Mouse (Mus musculus): ENCODE measurements around the gene Adamts8.

Adamts8 gene

DNA sequence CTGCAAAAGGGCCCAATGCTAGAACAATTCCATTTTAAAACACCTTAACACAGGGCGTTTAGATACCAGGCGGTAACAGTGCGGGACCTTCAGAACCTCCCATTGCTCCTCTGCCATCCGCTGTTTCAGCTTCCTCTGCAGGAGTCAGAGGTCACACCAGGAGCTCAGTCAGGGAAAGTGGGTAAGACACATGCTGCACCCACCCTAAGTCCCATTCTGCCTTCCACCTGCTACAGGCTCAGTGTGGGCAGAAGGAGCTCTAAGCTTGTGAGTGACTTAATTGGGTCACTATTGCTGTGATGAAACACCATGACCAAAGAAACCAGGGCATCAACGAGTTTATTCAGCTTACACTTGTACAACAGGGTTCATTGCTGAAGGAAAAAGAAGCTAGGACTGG, 50.7 kb downstream of the Adamts8 start:
- no peak for DNase-seq

DNA sequence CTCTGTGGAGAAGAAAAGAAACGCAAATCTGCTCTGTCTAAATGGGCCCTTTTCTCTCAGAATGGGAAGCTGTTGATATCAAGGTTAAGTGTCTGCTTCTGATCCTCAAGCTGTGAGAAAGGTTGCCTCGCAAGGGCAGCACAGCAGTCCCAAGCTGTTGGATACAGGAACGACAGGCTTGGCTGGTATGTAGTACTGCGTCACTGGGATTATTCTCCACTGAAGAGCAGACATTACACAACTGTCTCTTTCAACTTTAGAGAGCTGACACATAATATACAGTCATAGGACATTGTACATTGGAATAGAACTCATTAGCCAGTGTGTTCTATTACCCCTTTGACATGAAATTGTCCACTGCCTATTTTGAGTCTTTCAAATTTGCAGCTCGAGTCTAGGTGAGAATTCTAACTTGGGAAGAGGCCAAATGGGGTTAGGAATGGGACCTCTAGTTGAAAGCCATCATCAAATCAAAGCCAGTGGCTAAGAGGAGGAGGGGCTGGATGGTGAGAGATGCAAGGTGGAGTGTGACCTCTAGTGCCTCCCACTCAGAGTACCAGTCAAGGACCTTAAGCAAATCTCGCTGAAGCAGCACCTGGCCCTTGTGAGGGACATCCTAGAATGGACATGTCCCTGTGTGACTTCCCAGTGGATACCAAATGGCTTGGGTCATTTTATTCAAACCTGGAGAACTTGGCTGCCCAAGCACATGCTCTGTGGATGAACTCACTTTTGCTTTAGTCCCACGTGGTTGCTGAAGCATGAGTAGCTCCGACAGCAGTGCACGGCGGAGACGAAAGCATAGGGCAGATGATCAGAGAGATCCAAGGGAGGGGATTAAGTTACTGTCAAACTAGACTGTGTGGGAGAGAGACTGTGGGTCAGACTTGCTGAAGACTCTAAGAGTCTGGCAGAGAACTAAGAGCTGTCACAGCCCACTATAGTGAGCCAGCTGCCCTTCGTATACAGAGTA, 54.5 kb downstream of the Adamts8 start:
- no peak for DNase-seq

DNA sequence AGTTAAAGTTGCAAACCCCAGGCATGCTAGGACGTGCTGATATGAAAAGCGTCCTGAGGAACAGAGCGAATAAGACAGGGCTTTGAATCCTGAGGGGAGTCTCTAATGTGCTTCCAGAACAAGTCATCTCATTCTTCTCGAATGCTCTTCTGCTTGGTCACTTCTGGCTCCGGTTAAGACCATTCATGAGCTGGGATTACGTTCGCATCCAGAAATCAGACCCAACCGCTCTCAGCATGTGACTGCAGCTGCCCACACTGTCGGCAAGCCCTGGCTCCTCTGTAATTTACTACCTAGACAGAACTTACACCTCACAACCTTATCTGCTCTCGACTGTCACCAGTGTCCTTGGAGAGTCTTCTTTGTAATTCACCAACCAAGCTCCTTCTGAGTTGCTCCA, 58.3 kb downstream of the Adamts8 start:
- DNase-seq, result no peak

DNA sequence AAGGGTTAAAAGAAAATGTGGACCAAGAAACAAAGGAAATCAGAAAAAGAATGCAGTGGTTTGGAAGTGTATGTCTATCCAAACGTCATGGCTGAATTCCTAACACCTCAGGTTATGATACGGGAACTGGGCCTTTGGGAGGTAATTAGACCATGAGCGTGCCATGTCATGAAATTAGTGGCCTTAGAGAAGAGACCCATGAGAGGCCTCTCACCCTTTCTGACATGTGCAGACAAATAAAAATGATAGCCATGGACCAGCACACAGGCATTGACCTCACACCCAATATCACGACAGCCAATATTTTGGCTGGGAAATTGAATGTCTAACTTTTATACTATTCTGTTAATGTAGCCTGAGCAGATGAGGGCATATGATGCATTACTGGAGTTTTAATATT, 60.2 kb downstream of the Adamts8 start:
- DNase-seq, result no peak

GRCm38 (mm10) chr9:31009334-31009733, 67.0 kb downstream of the Adamts8 start:
- DNase-seq, result no peak

DNA sequence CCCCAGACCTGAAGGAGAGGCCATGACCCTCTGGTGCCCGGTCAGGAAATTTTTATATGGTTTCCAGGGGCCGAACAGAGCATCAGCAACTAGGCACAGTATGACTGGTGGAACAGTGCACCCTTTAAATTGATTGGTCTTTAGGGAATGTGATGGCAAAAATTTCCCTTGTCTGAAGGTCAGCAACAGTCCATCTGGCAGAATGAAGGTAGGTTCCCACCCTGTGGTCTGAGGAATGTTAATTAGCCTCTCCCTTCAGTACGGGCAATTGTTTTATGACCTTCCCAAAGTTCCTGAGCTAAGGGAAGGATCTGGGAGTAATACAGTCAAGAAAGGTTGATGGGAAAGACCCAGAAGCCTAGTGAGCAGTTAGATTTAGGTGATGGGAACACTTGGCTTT, 67.7 kb downstream of the Adamts8 start:
- no peak for DNase-seq

- DNase-seq, result no peak
Observed at GRCm38 (mm10) chr9:31010749-31011148, 68.4 kb downstream of the Adamts8 start.

GRCm38 (mm10) chr9:31011533-31011932, 69.2 kb downstream of the Adamts8 start:
- DNase-seq, result no peak

GRCm38 (mm10) chr9:31012674-31013073, 70.3 kb downstream of the Adamts8 start:
- no peak for DNase-seq

GRCm38 (mm10) chr9:31013415-31013814, 71.1 kb downstream of the Adamts8 start:
- DNase-seq, result no peak

Data from cerebellum, adult 9-11 months (tissue).